Mouse (Mus musculus): Measurements from ENCODE around the gene Adk. TPM values are rescaled to one million over a fixed set of nuclear protein-coding genes. Genes with fewer than 3 reads are reported as not detected.
A peak's percentile ranks its signal among the peaks of the same experiment; 100 is the strongest.

The Adk gene
- polyA plus RNA-seq, 2 experiments = 56.9 to 180 TPM

DNA sequence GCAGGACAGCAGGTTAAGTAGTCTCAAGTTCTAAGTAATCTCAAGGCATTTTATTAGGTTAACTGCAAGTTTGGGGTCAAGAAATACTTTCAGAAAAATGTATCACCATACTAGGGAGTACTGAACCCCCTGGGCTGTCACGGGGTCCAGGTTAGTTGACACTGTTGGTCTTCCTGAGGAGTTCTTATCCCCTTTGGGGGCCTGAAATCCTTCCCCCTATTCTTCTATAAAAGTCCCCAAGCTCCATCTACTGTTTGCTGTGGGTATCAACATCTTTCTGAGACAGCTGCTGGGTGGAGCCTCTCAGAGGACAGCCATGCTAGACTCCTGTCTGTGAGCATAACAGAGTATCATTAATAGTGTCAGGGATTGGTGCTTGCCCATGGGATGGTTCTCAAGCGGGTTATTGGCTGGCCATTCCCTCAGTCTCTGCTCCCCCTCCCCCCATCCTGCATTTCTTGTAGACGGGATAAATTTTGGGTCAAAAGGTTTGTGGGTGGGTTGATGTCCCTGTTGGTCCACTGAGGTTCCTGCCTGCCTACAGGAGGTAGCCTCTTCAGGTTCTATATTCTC, 63.6 kb downstream of the Adk start:
- no peak overlapping the region for H3K27ac ChIP-seq

GRCm38 (mm10) chr14:21118095-21118494, 65.7 kb downstream of the Adk start:
- 63% methylated on average over 4 of the region's 4 CpGs for WGBS (ENCODE audit: insufficient replicate concordance)
- no peaks in the 10 kb centered on the region for H3K36me3 ChIP-seq (replicated peaks; ENCODE audit: control insufficient read depth, insufficient read depth, low read depth)
- no peaks in the 10 kb centered on the region for H3K9me3 ChIP-seq (ENCODE audit: control insufficient read depth, low read length)
- H3K4me3 ChIP-seq (ENCODE audit: insufficient read depth in 1 of 2, low read depth in 2 of 2, low read length in 2 of 2) = no peak overlapping the region
- DNase-seq (ENCODE audit: low read depth in 3 of 3, low spot score in 3 of 3) (no peak), ATAC-seq (ENCODE audit: insufficient read depth) (no peak)
- H3K4me1 ChIP-seq (replicated peaks; ENCODE audit: control insufficient read depth in 2 of 2, insufficient read depth in 2 of 2, low read length in 1 of 2) = peaks cover 0 to 7% of the 10 kb centered on the region in 2 experiments; a peak in 2 of 4 replicates
- no peak overlapping the region for H3K27ac ChIP-seq
- H3K27me3 ChIP-seq (ENCODE audit: control insufficient read depth, insufficient read depth, low read length) = no peaks in the 10 kb centered on the region
- H3K9ac ChIP-seq (replicated peaks) = no peak overlapping the region
- TF ChIP-seq CTCF (IDR thresholded peaks at IDR 0.05; ENCODE audit: low read depth) = no peak
- TF ChIP-seq EP300 (IDR thresholded peaks at IDR 0.05; ENCODE audit: low read depth) = no peak
- H3K4me2 ChIP-seq (ENCODE audit: low read depth) = no peak overlapping the region

More for the DNA sequence above, 63.6 kb downstream of the Adk start:
- H3K4me3 ChIP-seq (ENCODE audit: insufficient read depth in 1 of 2, low read depth in 2 of 2, low read length in 2 of 2) = no peak overlapping the region
- peak; percentile 39; the same call in 1 of the 2 replicates for TF ChIP-seq CTCF (IDR thresholded peaks at IDR 0.05; ENCODE audit: low read depth)
- TF ChIP-seq EP300 (IDR thresholded peaks at IDR 0.05; ENCODE audit: low read depth) = no peak
- H3K27me3 ChIP-seq (ENCODE audit: control insufficient read depth, insufficient read depth, low read length) = no peaks in the 10 kb centered on the region
- ATAC-seq (ENCODE audit: insufficient read depth) (no peak; the same call in 1 of the 2 replicates), DNase-seq (ENCODE audit: low read depth in 3 of 3, low spot score in 3 of 3) (no peak)
- WGBS (ENCODE audit: insufficient replicate concordance) = 35% methylated on average over 3 of the region's 3 CpGs
- H3K4me2 ChIP-seq (ENCODE audit: low read depth) = no peak overlapping the region; the same call in 1 of the 2 replicates
- no peaks in the 10 kb centered on the region for H3K36me3 ChIP-seq (replicated peaks; ENCODE audit: control insufficient read depth, insufficient read depth, low read depth)
- H3K4me1 ChIP-seq (replicated peaks; ENCODE audit: control insufficient read depth in 2 of 2, insufficient read depth in 2 of 2, low read length in 1 of 2) = peaks cover 0 to 13% of the 10 kb centered on the region in 2 experiments; a peak in 2 of 4 replicates
- no peak overlapping the region; the same call in 1 of the 2 replicates for H3K9ac ChIP-seq (replicated peaks)
- no peaks in the 10 kb centered on the region for H3K9me3 ChIP-seq (ENCODE audit: control insufficient read depth, low read length)

- no peaks in the 10 kb centered on the region for H3K36me3 ChIP-seq (replicated peaks; ENCODE audit: control insufficient read depth, insufficient read depth, low read depth)
- 66% methylated on average over 9 of the region's 9 CpGs for WGBS (ENCODE audit: insufficient replicate concordance)
- H3K27me3 ChIP-seq (ENCODE audit: control insufficient read depth, insufficient read depth, low read length) = no peaks in the 10 kb centered on the region
- TF ChIP-seq EP300 (IDR thresholded peaks at IDR 0.05; ENCODE audit: low read depth) = no peak
- no peak for TF ChIP-seq CTCF (IDR thresholded peaks at IDR 0.05; ENCODE audit: low read depth)
- H3K4me1 ChIP-seq (replicated peaks; ENCODE audit: control insufficient read depth in 2 of 2, insufficient read depth in 2 of 2, low read length in 1 of 2) = no peaks in the 10 kb centered on the region; a peak in 1 of 4 replicates
- H3K9me3 ChIP-seq (ENCODE audit: control insufficient read depth, low read length) = no peaks in the 10 kb centered on the region
- H3K9ac ChIP-seq (replicated peaks) = no peak overlapping the region
- no peak overlapping the region for H3K27ac ChIP-seq
- H3K4me2 ChIP-seq (ENCODE audit: low read depth) = no peak overlapping the region
- no peak for DNase-seq (ENCODE audit: low read depth in 3 of 3, low spot score in 3 of 3)
- no peak overlapping the region for H3K4me3 ChIP-seq (ENCODE audit: insufficient read depth in 1 of 2, low read depth in 2 of 2, low read length in 2 of 2)
- ATAC-seq (ENCODE audit: insufficient read depth) = no peak
Measured at GRCm38 (mm10) chr14:21119653-21120313, 67.4 kb downstream of the Adk start.

DNA sequence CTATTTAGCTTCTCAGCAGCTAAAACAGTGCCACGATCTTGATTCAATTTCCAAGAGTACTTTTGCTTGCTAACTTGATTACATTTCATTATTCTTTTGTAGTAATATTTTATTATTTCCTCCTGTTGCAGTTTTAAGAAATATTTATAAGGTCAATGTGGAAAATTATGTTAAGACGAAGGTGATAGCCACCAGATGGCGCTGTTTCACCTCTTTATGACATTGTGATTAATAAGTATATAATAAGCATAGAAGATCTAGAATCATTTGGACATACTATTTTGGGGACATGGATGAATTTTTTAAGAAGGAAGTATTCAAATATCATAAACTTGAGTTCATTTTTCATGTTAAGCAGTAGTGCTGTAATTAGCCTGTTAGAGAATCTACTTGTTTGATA, 68.1 kb downstream of the Adk start:
- H3K9me3 ChIP-seq (ENCODE audit: control insufficient read depth, low read length) = no peaks in the 10 kb centered on the region
- no peak overlapping the region for H3K27ac ChIP-seq
- H3K9ac ChIP-seq (replicated peaks) = no peak overlapping the region
- no peaks in the 10 kb centered on the region; a peak in 1 of 4 replicates for H3K4me1 ChIP-seq (replicated peaks; ENCODE audit: control insufficient read depth in 2 of 2, insufficient read depth in 2 of 2, low read length in 1 of 2)
- DNase-seq (ENCODE audit: low read depth in 3 of 3, low spot score in 3 of 3) = peak; percentile 38 to 45 (median 41)
- no peaks in the 10 kb centered on the region for H3K36me3 ChIP-seq (replicated peaks; ENCODE audit: control insufficient read depth, insufficient read depth, low read depth)
- no peak for ATAC-seq (ENCODE audit: insufficient read depth)
- WGBS (ENCODE audit: insufficient replicate concordance) = 17% methylated on average over 3 of the region's 3 CpGs
- H3K4me2 ChIP-seq (ENCODE audit: low read depth) = no peak overlapping the region
- no peak overlapping the region for H3K4me3 ChIP-seq (ENCODE audit: insufficient read depth in 1 of 2, low read depth in 2 of 2, low read length in 2 of 2)
- TF ChIP-seq CTCF (IDR thresholded peaks at IDR 0.05; ENCODE audit: low read depth) (peak; percentile 61), EP300 (IDR thresholded peaks at IDR 0.05; ENCODE audit: low read depth) (no peak)
- no peaks in the 10 kb centered on the region for H3K27me3 ChIP-seq (ENCODE audit: control insufficient read depth, insufficient read depth, low read length)

DNA sequence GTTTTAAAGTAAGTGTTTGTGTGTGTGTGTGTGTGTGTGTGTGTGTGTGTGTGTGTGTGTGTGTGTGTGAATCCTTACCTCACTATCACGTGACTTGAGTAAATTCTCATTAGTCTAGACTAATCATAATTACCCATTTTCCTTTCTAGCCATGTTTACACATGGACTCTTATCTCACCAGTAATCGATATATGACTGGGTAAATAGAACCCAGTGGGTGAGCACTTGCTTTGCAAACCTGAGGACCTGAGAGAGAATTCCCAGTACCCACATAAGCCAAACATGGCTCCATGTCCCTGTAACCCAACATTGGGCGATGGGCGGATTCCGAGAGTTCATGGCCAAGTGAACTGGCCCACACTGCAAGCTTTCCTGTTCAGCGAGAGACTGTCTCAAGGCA, 74.8 kb downstream of the Adk start:
- DNase-seq (ENCODE audit: low read depth in 3 of 3, low spot score in 3 of 3) = no peak
- no peak overlapping the region for H3K27ac ChIP-seq
- TF ChIP-seq EP300 (IDR thresholded peaks at IDR 0.05; ENCODE audit: low read depth) = no peak
- no peak for TF ChIP-seq CTCF (IDR thresholded peaks at IDR 0.05; ENCODE audit: low read depth)

More for the DNA sequence above, 74.8 kb downstream of the Adk start:
- Histone ChIP-seq H3K9ac (replicated peaks) (no peak overlapping the region), H3K4me1 (replicated peaks; ENCODE audit: control insufficient read depth in 2 of 2, insufficient read depth in 2 of 2, low read length in 1 of 2) (peaks cover 0 to 3% of the 10 kb centered on the region in 2 experiments; a peak in 2 of 4 replicates), H3K27me3 (ENCODE audit: control insufficient read depth, insufficient read depth, low read length) (no peaks in the 10 kb centered on the region), H3K4me3 (ENCODE audit: insufficient read depth in 1 of 2, low read depth in 2 of 2, low read length in 2 of 2) (no peak overlapping the region), H3K4me2 (ENCODE audit: low read depth) (no peak overlapping the region), H3K9me3 (ENCODE audit: control insufficient read depth, low read length) (no peaks in the 10 kb centered on the region), H3K36me3 (replicated peaks; ENCODE audit: control insufficient read depth, insufficient read depth, low read depth) (no peaks in the 10 kb centered on the region)
- ATAC-seq (ENCODE audit: insufficient read depth) = no peak
- 77% methylated on average over 6 of the region's 6 CpGs for WGBS (ENCODE audit: insufficient replicate concordance)

All from liver, embryonic 14.5 days (tissue).